Mouse (Mus musculus) MEL (cell line): ENCODE measurements at regions not wholly inside any gene's neighbourhood (a gene's known extent, or its start where the extent isn't known, plus 50 kb on each side); places are given as distances from the start of the nearest gene placed in this dataset.

Source experiments
- UBTF ChIP-seq: IDR thresholded peaks from 2 replicates; pipeline ENCODE4 v1.6.1; 2012; ENCODE audit warnings: low read depth, mild to moderate bottlenecking, inconsistent platforms, low read length, improper control_type of control experiment, moderate library complexity, borderline replicate concordance; ENCODE audit not compliant: insufficient read depth

- TF ChIP-seq UBTF = no peak
- TF ChIP-seq, all 39 proteins: peak for 0
These were observed 50.1 kb upstream of the Mpp6 start (continued) for GRCm38 (mm10) chr6:50059917-50060316.
